Mouse (Mus musculus): Measurements from ENCODE around the gene Dgki. TPM values are rescaled to one million over a fixed set of nuclear protein-coding genes. Genes with fewer than 3 reads are reported as not detected.

Dgki gene
- total and polyA plus RNA-seq, 3 experiments = not detected

DNA sequence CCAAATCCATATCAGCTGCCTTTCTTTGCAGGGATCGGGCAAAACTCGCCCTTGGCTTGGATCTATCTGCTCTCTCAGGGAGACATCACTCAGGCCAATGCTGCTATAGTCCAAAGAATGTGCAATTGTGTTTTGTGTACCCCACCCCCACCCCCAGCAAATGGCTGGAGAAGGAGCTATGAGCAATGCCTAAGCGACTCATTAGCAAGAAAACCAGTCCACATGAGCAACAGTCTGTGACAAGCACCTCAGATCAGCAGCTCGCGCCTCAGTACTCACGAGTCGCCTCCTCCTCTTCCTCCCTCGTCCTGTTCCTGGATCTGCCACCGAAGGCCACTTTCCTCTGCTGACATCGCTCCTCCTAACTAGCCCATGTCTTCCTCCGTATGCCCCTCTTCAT is 55.9 kb downstream of the Dgki start:
- H3K79me2 ChIP-seq (ENCODE audit: control insufficient read depth, insufficient read depth, low read length, poor library complexity) = no peaks in the 10 kb centered on the region
- H3K27ac ChIP-seq (ENCODE audit: control insufficient read depth, low read depth, low read length) = no peak overlapping the region
- no peak for DNase-seq (ENCODE audit: low read depth, low spot score)
- no peak overlapping the region for H3K9ac ChIP-seq (ENCODE audit: control insufficient read depth, low read depth, low read length, poor library complexity, severe bottlenecking)
- TF ChIP-seq NRF1 (IDR thresholded peaks at IDR 0.05; ENCODE audit: insufficient read depth, low read depth, low read length, poor library complexity, severe bottlenecking) = no peak
- no peak for TF ChIP-seq BHLHE40 (IDR thresholded peaks at IDR 0.05; ENCODE audit: borderline replicate concordance, low read depth, low read length)
- TF ChIP-seq POLR2AphosphoS5 (IDR thresholded peaks at IDR 0.05; ENCODE audit: borderline replicate concordance, low read depth, low read length) = no peak
- no peak for TF ChIP-seq CHD2 (IDR thresholded peaks at IDR 0.05; ENCODE audit: low read length)
- TF ChIP-seq NELFE (IDR thresholded peaks at IDR 0.05; ENCODE audit: low read depth, low read length) = no peak
- TF ChIP-seq ZNF384 (IDR thresholded peaks at IDR 0.05; ENCODE audit: low read depth, low read length) = no peak
- no peak for TF ChIP-seq ETS1 (IDR thresholded peaks at IDR 0.05; ENCODE audit: low read depth, low read length)
- TF ChIP-seq HCFC1 (IDR thresholded peaks at IDR 0.05; ENCODE audit: low read depth, low read length) = no peak
- no peak for TF ChIP-seq USF1 (IDR thresholded peaks at IDR 0.05; ENCODE audit: low read depth, low read length)
- no peak for TF ChIP-seq CTCF (IDR thresholded peaks at IDR 0.05 in 2 of 3, conservative IDR thresholded peaks at IDR 0.05 in 1 of 3; ENCODE audit: control insufficient read depth in 1 of 3, insufficient read depth in 1 of 3, low read depth in 2 of 3, low read length in 3 of 3, poor library complexity in 1 of 3, severe bottlenecking in 1 of 3)
- TF ChIP-seq GABPA (IDR thresholded peaks at IDR 0.05; ENCODE audit: low read depth, low read length) = no peak
- TF ChIP-seq RAD21 (IDR thresholded peaks at IDR 0.05; ENCODE audit: low read depth, low read length) = no peak
- TF ChIP-seq TBP (IDR thresholded peaks at IDR 0.05; ENCODE audit: low read depth, low read length) = no peak
- no peaks in the 10 kb centered on the region for H3K9me3 ChIP-seq (replicated peaks; ENCODE audit: insufficient read depth, low read length)
- H3K4me1 ChIP-seq (ENCODE audit: control insufficient read depth in 1 of 2, insufficient read depth in 2 of 2, low read length in 2 of 2) = no peaks in the 10 kb centered on the region
- H3K36me3 ChIP-seq (ENCODE audit: control insufficient read depth in 1 of 2, insufficient read depth in 2 of 2, low read length in 2 of 2) = no peaks in the 10 kb centered on the region
- H3K27me3 ChIP-seq (ENCODE audit: control insufficient read depth in 1 of 2, insufficient read depth in 2 of 2, low read length in 2 of 2) = no peaks in the 10 kb centered on the region
- no peak overlapping the region for H3K4me3 ChIP-seq (ENCODE audit: control insufficient read depth in 1 of 2, insufficient read depth in 1 of 2, low read depth in 2 of 2, low read length in 2 of 2)

DNA sequence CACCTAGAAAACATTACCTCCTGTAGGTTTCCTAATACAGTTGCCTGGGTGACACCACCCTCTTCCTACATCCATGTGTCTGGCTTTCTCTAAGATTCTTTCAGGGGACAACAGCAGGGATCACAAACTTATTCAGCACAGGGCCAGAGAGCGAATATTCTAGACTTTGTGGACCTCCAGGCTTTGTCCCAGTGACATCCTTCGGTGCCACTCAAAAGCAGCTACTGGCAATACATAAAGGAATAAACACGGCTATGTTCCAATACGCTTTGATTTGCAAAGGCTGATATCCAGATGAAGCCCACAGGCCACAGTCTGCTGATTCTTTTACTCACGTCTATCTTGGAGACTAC is 57.2 kb downstream of the Dgki start:
- H3K9me3 ChIP-seq (replicated peaks; ENCODE audit: insufficient read depth, low read length) = no peaks in the 10 kb centered on the region
- no peaks in the 10 kb centered on the region for H3K36me3 ChIP-seq (ENCODE audit: control insufficient read depth in 1 of 2, insufficient read depth in 2 of 2, low read length in 2 of 2)
- TF ChIP-seq MXI1 (IDR thresholded peaks at IDR 0.05; ENCODE audit: low read depth, low read length) = no peak
- no peak for TF ChIP-seq SMC3 (IDR thresholded peaks at IDR 0.05; ENCODE audit: low read depth, low read length)
- TF ChIP-seq ZMIZ1 (IDR thresholded peaks at IDR 0.05; ENCODE audit: low read depth, low read length) = no peak
- TF ChIP-seq POLR2AphosphoS5 (IDR thresholded peaks at IDR 0.05; ENCODE audit: borderline replicate concordance, low read depth, low read length) = no peak
- no peak for TF ChIP-seq BHLHE40 (IDR thresholded peaks at IDR 0.05; ENCODE audit: borderline replicate concordance, low read depth, low read length)
- no peak for TF ChIP-seq HCFC1 (IDR thresholded peaks at IDR 0.05; ENCODE audit: low read depth, low read length)
- TF ChIP-seq ZC3H11A (IDR thresholded peaks at IDR 0.05; ENCODE audit: low read depth, low read length) = no peak
- TF ChIP-seq GABPA (IDR thresholded peaks at IDR 0.05; ENCODE audit: low read depth, low read length) = no peak
- no peak for TF ChIP-seq MAFK (IDR thresholded peaks at IDR 0.05; ENCODE audit: borderline replicate concordance, low read depth, low read length)
- TF ChIP-seq MAZ (IDR thresholded peaks at IDR 0.05; ENCODE audit: low read depth, low read length) = no peak
- TF ChIP-seq EP300 (IDR thresholded peaks at IDR 0.05; ENCODE audit: low read depth in 1 of 2, low read length in 2 of 2) = no peak
- no peak for TF ChIP-seq RAD21 (IDR thresholded peaks at IDR 0.05; ENCODE audit: low read depth, low read length)
- TF ChIP-seq NRF1 (IDR thresholded peaks at IDR 0.05; ENCODE audit: insufficient read depth, low read depth, low read length, poor library complexity, severe bottlenecking) = no peak
- H3K27ac ChIP-seq (ENCODE audit: control insufficient read depth, low read depth, low read length) = no peak overlapping the region
- no peak overlapping the region for H3K9ac ChIP-seq (ENCODE audit: control insufficient read depth, low read depth, low read length, poor library complexity, severe bottlenecking)
- H3K79me2 ChIP-seq (ENCODE audit: control insufficient read depth, insufficient read depth, low read length, poor library complexity) = no peaks in the 10 kb centered on the region
- no peaks in the 10 kb centered on the region for H3K27me3 ChIP-seq (ENCODE audit: control insufficient read depth in 1 of 2, insufficient read depth in 2 of 2, low read length in 2 of 2)
- no peaks in the 10 kb centered on the region for H3K4me1 ChIP-seq (ENCODE audit: control insufficient read depth in 1 of 2, insufficient read depth in 2 of 2, low read length in 2 of 2)
- no peak for DNase-seq (ENCODE audit: low read depth, low spot score)
- no peak overlapping the region for H3K4me3 ChIP-seq (ENCODE audit: control insufficient read depth in 1 of 2, insufficient read depth in 1 of 2, low read depth in 2 of 2, low read length in 2 of 2)
